Mouse (Mus musculus) c-Kit-negative CD71-positive TER-119-positive erythroid progenitor cells, embryonic 14.5 days (primary cell): Measurements from ENCODE around the gene Gm8094.
"Not testable (repeated sequence)": the region's sequence is repeated elsewhere in the genome, so short reads cannot be mapped to it uniquely, and the experiment has no call there.

ENCODE experiments used
- DNase-seq: peaks from one replicate; pipeline ENCODE4 v3.0.0-alpha.2; 2013; ENCODE audit warnings: low read depth, low spot score

The Gm8094 gene

GRCm38 (mm10) chr14:43076543-43076942 is at the start of gene Gm8094:
Gene Gm8094, minus strand, starts transcription at chr14:43076643.
- not testable (repeated sequence) for DNase-seq

- not testable (repeated sequence) for DNase-seq
Observed at GRCm38 (mm10) chr14:43119673-43120072, 43.2 kb upstream of the Gm8094 start.

GRCm38 (mm10) chr14:43100301-43100700 is 23.9 kb upstream of the Gm8094 start, which contains the start of gene Gm8104:
Gene Gm8104, plus strand, starts transcription at chr14:43100601.
- DNase-seq = not testable (repeated sequence)

- DNase-seq = not testable (repeated sequence)
Observed at GRCm38 (mm10) chr14:43089103-43089919, 12.9 kb upstream of the Gm8094 start.

- DNase-seq = not testable (repeated sequence)
Observed at GRCm38 (mm10) chr14:43084936-43085730, 8.7 kb upstream of the Gm8094 start.

- DNase-seq = not testable (repeated sequence)
Observed at GRCm38 (mm10) chr14:43060179-43060578, 16.3 kb downstream of the Gm8094 start.

GRCm38 (mm10) chr14:43058063-43058462 is 18.4 kb downstream of the Gm8094 start:
- not testable (repeated sequence) for DNase-seq
